Mouse (Mus musculus) myocyte (in vitro differentiated cells): ENCODE results near the gene Tnfsf13.

Source experiments
- E2F4 ChIP-seq: IDR thresholded peaks from one replicate; pipeline ENCODE4 v1.6.1; 2011; ENCODE audit warnings: mild to moderate bottlenecking, control low read depth, moderate library complexity; ENCODE audit not compliant: insufficient read depth
- MAX ChIP-seq: IDR thresholded peaks from one replicate; pipeline ENCODE4 v1.6.1; 2011; ENCODE audit warnings: low read depth, mild to moderate bottlenecking, control low read depth
- MYOG ChIP-seq, 3 experiments: IDR thresholded peaks; one replicate each; pipeline ENCODE4 v1.6.1; 2011; ENCODE audit warnings: control low read depth in 2 of 3, low read depth in 2 of 3, mild to moderate bottlenecking in 2 of 3; ENCODE audit not compliant: insufficient read length in 2 of 3, control insufficient read depth in 1 of 3, insufficient read depth in 1 of 3
- POLR2A ChIP-seq: IDR thresholded peaks from one replicate; pipeline ENCODE4 v1.6.1; 2011; ENCODE audit warnings: low read depth, mild to moderate bottlenecking, control low read depth, moderate library complexity; ENCODE audit not compliant: insufficient read length

DNA sequence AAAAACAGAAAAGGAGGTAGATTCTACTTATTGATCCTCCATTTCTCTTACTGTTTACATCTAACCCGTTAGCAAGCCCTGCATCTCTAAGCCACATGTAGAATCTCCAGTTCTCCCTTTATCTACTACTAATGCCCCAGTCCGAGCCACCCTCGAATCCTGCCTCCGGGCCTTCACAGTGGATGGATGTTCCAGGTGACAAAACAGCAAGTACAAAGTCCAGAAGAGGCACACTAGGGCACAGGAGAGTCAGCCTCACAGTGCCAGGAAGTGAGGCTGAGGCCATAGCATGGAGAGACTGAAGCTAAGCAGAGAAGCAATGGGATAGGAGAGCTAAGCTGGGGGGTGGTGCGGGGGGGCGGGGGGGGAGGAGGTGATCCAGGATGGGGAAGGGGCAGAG, 7.3 kb upstream of the Tnfsf13 start:
- TF ChIP-seq POLR2A = no peak
- TF ChIP-seq MYOG (IDR thresholded peaks at IDR 0.05; ENCODE audit: control insufficient read depth in 1 of 3, insufficient read depth in 1 of 3, insufficient read length in 2 of 3, low read depth in 2 of 3) = no peak
- TF ChIP-seq E2F4 = no peak
- no peak for TF ChIP-seq MAX
